Mouse (Mus musculus) A20 (cell line): ENCODE results near the gene Dusp11.
"Not testable (repeated sequence)": the region's sequence is repeated elsewhere in the genome, so short reads cannot be mapped to it uniquely, and the experiment has no call there.

ENCODE experiments used
- DNase-seq: peaks from one replicate; pipeline ENCODE4 v3.0.0-alpha.2; 2011; ENCODE audit warnings: low read depth, low spot score

The Dusp11 gene

GRCm38 (mm10) chr6:85936508-85937465 lies 24.7 kb downstream of the Dusp11 start:
- peak; percentile 85 for DNase-seq

GRCm38 (mm10) chr6:85935646-85936045 lies 25.8 kb downstream of the Dusp11 start:
- peak; percentile 63 for DNase-seq

GRCm38 (mm10) chr6:85934047-85934446 lies 27.4 kb downstream of the Dusp11 start:
- no peak for DNase-seq

GRCm38 (mm10) chr6:85929312-85929711 lies 32.2 kb downstream of the Dusp11 start:
- no peak for DNase-seq

GRCm38 (mm10) chr6:85927476-85928464 lies 33.7 kb downstream of the Dusp11 start:
- no peak for DNase-seq

- DNase-seq, result no peak
These were observed 34.8 kb downstream of the Dusp11 start for GRCm38 (mm10) chr6:85926709-85927108.

- DNase-seq, result no peak
These were observed 37.8 kb downstream of the Dusp11 start for GRCm38 (mm10) chr6:85923643-85924042.

GRCm38 (mm10) chr6:85919401-85919800 lies 42.1 kb downstream of the Dusp11 start:
- no peak for DNase-seq

GRCm38 (mm10) chr6:85918341-85918740 lies 43.1 kb downstream of the Dusp11 start:
- not testable (repeated sequence) for DNase-seq

- no peak for DNase-seq
These were observed 44.9 kb downstream of the Dusp11 start for GRCm38 (mm10) chr6:85916596-85916995.

GRCm38 (mm10) chr6:85915539-85916513 lies 45.6 kb downstream of the Dusp11 start, which contains the start of gene Nat8f1:
TSS of gene Nat8f1 (minus strand) at chr6:85915687.
- peak; percentile 95 for DNase-seq

GRCm38 (mm10) chr6:85915141-85915538 lies 46.3 kb downstream of the Dusp11 start:
- DNase-seq, result no peak

GRCm38 (mm10) chr6:85911587-85911986 lies 49.9 kb downstream of the Dusp11 start, which contains the start of gene Tprkb:
TSS of gene Tprkb (plus strand) at chr6:85911865.
- DNase-seq, result no peak

- DNase-seq, result no peak
These were observed 51.8 kb downstream of the Dusp11 start for GRCm38 (mm10) chr6:85909704-85910103.

- no peak for DNase-seq
These were observed 53.1 kb downstream of the Dusp11 start for GRCm38 (mm10) chr6:85908341-85908740.

- DNase-seq, result not testable (repeated sequence)
These were observed 54.5 kb downstream of the Dusp11 start for GRCm38 (mm10) chr6:85906911-85907351.

- DNase-seq, result peak; percentile 76
These were observed 56.8 kb downstream of the Dusp11 start, which contains the start of gene Nat8f4 for GRCm38 (mm10) chr6:85904642-85905061. TSS of gene Nat8f4 (minus strand) at chr6:85904884.

GRCm38 (mm10) chr6:85902303-85902702 lies 59.2 kb downstream of the Dusp11 start:
- no peak for DNase-seq

- DNase-seq, result not testable (repeated sequence)
These were observed 62.6 kb downstream of the Dusp11 start for GRCm38 (mm10) chr6:85898596-85899475.
